Comparison of ENCODE assay signal across 19 mouse cellular contexts in genomic region chr9:32629385-32629981, GRCm38 (mm10).
"Had no signal": no experiment of that assay in that cellular context is flagged by ENCODE, and none has a peak within 500 bp of the region (broad histone marks: within the 10 kb centered on the region; RNA-seq: fewer than 3 reads in every experiment).

No protein-coding gene starts in this region.

- H3K4me3 ChIP-seq: kidney, embryonic 15.5 days; left cerebral cortex, adult 2 months; midbrain, embryonic 12.5 days; midbrain, embryonic 15.5 days had no signal

- H3K4me1 ChIP-seq: kidney, embryonic 15.5 days; midbrain, embryonic 12.5 days; midbrain, embryonic 15.5 days had no signal

- H3K9ac ChIP-seq: kidney, embryonic 15.5 days; liver, embryonic 14.5 days; liver, postnatal 0 days; lung, embryonic 14.5 days; midbrain, embryonic 12.5 days; midbrain, embryonic 15.5 days had no signal

- H3K9me3 ChIP-seq: kidney, embryonic 15.5 days; midbrain, embryonic 12.5 days; midbrain, embryonic 15.5 days had no signal

- H3K36me3 ChIP-seq: kidney, embryonic 15.5 days; midbrain, embryonic 12.5 days; midbrain, embryonic 15.5 days had no signal

- H3K27me3 ChIP-seq: kidney, embryonic 15.5 days had no signal

- H3K4me2 ChIP-seq: kidney, embryonic 15.5 days; lung, embryonic 14.5 days; midbrain, embryonic 12.5 days; midbrain, embryonic 15.5 days had no signal

- H3K27ac ChIP-seq: kidney, embryonic 15.5 days; left cerebral cortex, adult 2 months; liver, embryonic 14.5 days; macrophage; midbrain, embryonic 12.5 days; midbrain, embryonic 15.5 days; stomach, postnatal 0 days had no signal

- ATAC-seq: liver, postnatal 0 days; lung, postnatal 0 days; midbrain, embryonic 15.5 days had no signal

- DNase-seq: kidney, adult 8-10 months; kidney, postnatal 10 days; kidney, postnatal 36 days; layer of hippocampus, postnatal 36 days; liver, postnatal 0 days; lung, embryonic 14.5 days; right cerebral cortex, postnatal 14 days; right cerebral cortex, postnatal 4 days; thymus, adult 2 months; thymus, postnatal 14 days; thymus, postnatal 4 days had no signal
